Mouse (Mus musculus) left cerebral cortex, adult 18-20 months (tissue): ENCODE measurements at regions not wholly inside any gene's neighbourhood (a gene's known extent, or its start where the extent isn't known, plus 50 kb on each side); places are given as distances from the start of the nearest gene placed in this dataset.

ENCODE experiments used
- DNase-seq, 2 experiments: peaks; one replicate each; pipeline ENCODE4 v3.0.0; 2021 to 2022; ENCODE audit warnings: low spot score in 2 of 2, mixed read lengths in 1 of 2

DNA sequence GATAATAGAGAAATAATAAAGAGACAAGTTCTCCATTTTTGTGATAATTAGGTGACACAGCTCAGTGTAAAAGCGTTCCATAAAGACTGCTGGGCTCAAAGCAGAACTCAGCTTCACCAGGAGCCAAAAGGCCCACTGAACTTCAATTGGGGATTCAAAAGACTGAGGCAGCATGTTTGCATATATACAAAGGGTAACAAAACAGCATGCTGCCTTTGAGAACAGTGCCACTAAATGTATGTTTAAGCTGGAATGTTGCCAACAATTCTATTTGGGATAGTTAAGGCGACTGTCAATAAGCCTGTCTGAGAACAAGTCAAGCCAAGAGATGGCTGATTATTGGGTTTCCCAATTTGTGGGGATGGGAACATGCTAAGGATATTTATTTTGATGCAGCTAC lies 642.3 kb downstream of the Actrt1 start:
- no peak for DNase-seq

DNA sequence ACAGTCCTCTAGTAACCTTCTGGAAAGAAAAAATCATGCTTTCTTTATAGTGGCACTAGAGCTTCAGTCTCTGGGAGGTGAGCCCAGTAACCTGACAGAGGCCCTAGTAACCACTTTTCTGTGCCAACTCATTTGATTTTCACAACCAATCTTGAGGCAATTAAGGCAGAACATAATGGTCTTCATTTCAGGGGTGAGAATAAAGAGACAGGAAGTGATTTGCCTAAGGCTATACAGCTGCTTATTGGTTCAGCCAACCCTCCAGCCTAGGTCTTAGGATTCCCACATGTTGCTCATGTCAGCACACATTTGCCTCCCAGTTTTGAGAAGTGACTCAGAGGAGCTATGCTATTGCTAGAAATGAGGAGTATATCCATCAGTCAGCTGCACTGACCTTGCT lies 670.2 kb downstream of the Actrt1 start:
- DNase-seq, result no peak

DNA sequence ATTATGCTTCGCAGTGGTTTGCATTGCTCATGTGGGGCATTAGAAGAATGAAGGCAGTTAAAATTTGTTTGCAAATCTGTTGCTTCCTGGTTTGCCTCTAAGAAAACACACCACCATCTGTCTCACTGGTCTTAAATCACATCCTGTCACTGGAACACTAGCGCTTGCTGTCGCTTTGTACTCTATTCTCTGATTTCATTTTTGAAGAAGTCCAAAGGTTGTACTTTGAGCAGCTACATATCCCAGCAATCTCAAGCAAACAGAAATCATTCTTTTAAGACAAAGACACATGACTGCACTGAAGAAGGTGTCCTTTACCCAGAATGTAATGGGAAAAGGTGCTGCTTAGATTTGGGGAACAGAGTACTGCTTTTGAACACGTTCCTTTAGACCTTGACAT lies 680.7 kb downstream of the Actrt1 start:
- DNase-seq, result no peak

DNA sequence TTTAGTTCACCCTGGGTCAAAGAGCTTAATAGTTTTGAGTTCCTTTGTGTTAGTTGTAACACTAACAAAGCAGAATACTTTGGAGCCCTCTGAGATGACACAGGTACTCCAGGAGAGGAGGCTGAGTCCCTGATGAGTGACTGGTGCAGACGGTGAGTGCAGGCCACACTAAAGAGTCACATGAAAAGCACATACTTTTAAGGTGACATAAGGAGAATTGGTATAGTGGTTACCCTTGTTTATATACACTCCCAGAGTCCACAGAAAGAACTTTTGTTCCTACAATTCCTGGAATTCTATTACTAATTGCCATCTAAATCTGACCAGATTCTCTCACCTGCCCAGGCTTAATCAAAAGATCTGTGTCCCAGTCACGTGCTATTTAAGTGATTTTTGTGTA lies 681.3 kb downstream of the Actrt1 start:
- no peak for DNase-seq

DNA sequence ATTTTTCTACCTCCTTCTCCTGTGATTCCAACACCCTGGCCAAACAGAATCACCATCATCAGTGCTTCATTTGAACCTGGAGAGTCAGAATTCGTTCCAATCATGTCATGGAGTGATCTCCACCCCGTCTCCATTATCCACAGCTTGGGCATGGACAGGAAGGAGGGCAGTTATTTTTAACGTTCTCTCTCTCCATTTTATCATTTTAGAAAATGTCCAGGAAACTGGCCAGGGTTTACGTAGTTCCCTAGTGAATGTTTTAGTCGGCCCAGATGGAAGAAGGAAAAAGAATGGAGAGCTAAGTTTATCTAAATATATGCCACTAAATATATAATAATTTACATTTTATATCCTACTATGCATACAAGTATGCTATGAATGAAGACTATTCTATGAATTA lies 701.0 kb downstream of the Actrt1 start:
- no peak for DNase-seq

DNA sequence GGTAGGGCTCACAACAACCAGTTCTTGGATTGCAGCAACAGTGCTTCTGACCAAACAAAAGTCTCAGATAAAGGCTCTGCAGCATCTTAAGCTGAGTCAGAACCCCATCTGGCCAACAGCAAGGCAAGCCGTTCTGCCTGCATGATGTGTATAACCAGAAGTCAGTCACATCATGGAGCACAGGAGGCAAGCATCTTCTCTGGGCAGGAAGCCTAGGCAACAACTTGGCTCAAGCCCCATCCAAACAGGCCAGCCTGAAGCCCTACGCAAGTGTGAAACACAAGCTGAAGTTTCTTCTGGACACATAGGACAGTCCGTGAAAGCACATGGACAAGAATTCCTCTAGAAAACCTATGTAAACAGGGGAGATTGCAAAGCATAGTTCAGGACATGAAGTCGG lies 739.7 kb downstream of the Actrt1 start:
- peak; percentile 1 to 2 for DNase-seq
